Mouse (Mus musculus): ENCODE results near the gene Pacrg. TPM values are rescaled to one million over a fixed set of nuclear protein-coding genes. Genes with fewer than 3 reads are reported as not detected.

Pacrg gene
- polyA plus RNA-seq, 1 experiment from 2014 or later: 3.1 TPM

- no peak for TF ChIP-seq CTCF (IDR thresholded peaks at IDR 0.05)
- H3K27me3 ChIP-seq: no peaks in the 10 kb centered on the region
- CTCF ChIA-PET: no interaction called here
- no peak for DNase-seq (ENCODE audit: low read depth, low spot score)
- POLR2A ChIA-PET: no interaction called here
- in situ Hi-C loops (cut with MboI; ENCODE audit: low pct_unique_long_range_greater_than_20kb): no loop called here
- no peak for ATAC-seq
Observed at GRCm38 (mm10) chr17:10456409-10456808, 383.7 kb downstream of the Pacrg start.

- no peaks in the 10 kb centered on the region for H3K27me3 ChIP-seq
- ChIA-PET CTCF (no interaction called here), POLR2A (no interaction called here)
- DNase-seq (ENCODE audit: low read depth, low spot score) (no peak), ATAC-seq (no peak)
- TF ChIP-seq CTCF (IDR thresholded peaks at IDR 0.05): no peak
- in situ Hi-C loops (cut with MboI; ENCODE audit: low pct_unique_long_range_greater_than_20kb): no loop called here
Observed at GRCm38 (mm10) chr17:10455961-10456360, 384.1 kb downstream of the Pacrg start.

GRCm38 (mm10) chr17:10454406-10454805 is 385.7 kb downstream of the Pacrg start:
- in situ Hi-C loops (cut with MboI; ENCODE audit: low pct_unique_long_range_greater_than_20kb): no loop called here
- no peaks in the 10 kb centered on the region for H3K27me3 ChIP-seq
- ChIA-PET CTCF (no interaction called here), POLR2A (no interaction called here)
- ATAC-seq: no peak
- no peak for DNase-seq (ENCODE audit: low read depth, low spot score)
- TF ChIP-seq CTCF (IDR thresholded peaks at IDR 0.05): no peak

- DNase-seq (ENCODE audit: low read depth, low spot score) (no peak), ATAC-seq (no peak)
- in situ Hi-C loops (cut with MboI; ENCODE audit: low pct_unique_long_range_greater_than_20kb): no loop called here
- CTCF ChIA-PET: interaction anchor here (0.7 kb wide), 1 partner anchor 192 kb away, joined by 3 read pairs; no protein-coding TSS in a partner anchor
- no peaks in the 10 kb centered on the region for H3K27me3 ChIP-seq
- TF ChIP-seq CTCF (IDR thresholded peaks at IDR 0.05): no peak
- POLR2A ChIA-PET: no interaction called here
Observed at GRCm38 (mm10) chr17:10452801-10453200, 387.3 kb downstream of the Pacrg start.

- no peaks in the 10 kb centered on the region for H3K27me3 ChIP-seq
- TF ChIP-seq CTCF (IDR thresholded peaks at IDR 0.05): no peak
- ChIA-PET POLR2A (no interaction called here), CTCF (no interaction called here)
- no peak for ATAC-seq
- DNase-seq (ENCODE audit: low read depth, low spot score): no peak
- in situ Hi-C loops (cut with MboI; ENCODE audit: low pct_unique_long_range_greater_than_20kb): no loop called here
Observed at GRCm38 (mm10) chr17:10451306-10452077, 388.6 kb downstream of the Pacrg start.

- ATAC-seq (no peak), DNase-seq (ENCODE audit: low read depth, low spot score) (no peak)
- no peak for TF ChIP-seq CTCF (IDR thresholded peaks at IDR 0.05)
- POLR2A ChIA-PET: no interaction called here
- in situ Hi-C loops (cut with MboI; ENCODE audit: low pct_unique_long_range_greater_than_20kb): no loop called here
- CTCF ChIA-PET: no interaction called here
- no peaks in the 10 kb centered on the region for H3K27me3 ChIP-seq
Observed at GRCm38 (mm10) chr17:10449800-10450299, 390.3 kb downstream of the Pacrg start.

- ChIA-PET CTCF (interaction anchor here (0.6 kb wide), 1 partner anchor 19 kb away, joined by 3 read pairs; no protein-coding TSS in a partner anchor), POLR2A (no interaction called here)
- TF ChIP-seq CTCF (IDR thresholded peaks at IDR 0.05): no peak
- no peaks in the 10 kb centered on the region for H3K27me3 ChIP-seq
- no peak for ATAC-seq
- in situ Hi-C loops (cut with MboI; ENCODE audit: low pct_unique_long_range_greater_than_20kb): no loop called here
- DNase-seq (ENCODE audit: low read depth, low spot score): no peak
Observed at GRCm38 (mm10) chr17:10448417-10448816, 391.7 kb downstream of the Pacrg start.

- CTCF ChIA-PET: no interaction called here
- peaks cover 3% of the 10 kb centered on the region for H3K27me3 ChIP-seq
- ATAC-seq: no peak
- TF ChIP-seq CTCF (IDR thresholded peaks at IDR 0.05): no peak
- POLR2A ChIA-PET: interaction anchor here (0.6 to 1.2 kb wide), 2 partner anchors 62 to 99 kb away, joined by 3 to 4 read pairs; no protein-coding TSS in a partner anchor
- DNase-seq (ENCODE audit: low read depth, low spot score): no peak
- in situ Hi-C loops (cut with MboI; ENCODE audit: low pct_unique_long_range_greater_than_20kb): no loop called here
Observed at GRCm38 (mm10) chr17:10441501-10442111, 398.5 kb downstream of the Pacrg start.

- no peak for ATAC-seq
- peaks cover 3% of the 10 kb centered on the region for H3K27me3 ChIP-seq
- ChIA-PET POLR2A (interaction anchor here (0.6 to 1.2 kb wide), 2 partner anchors 61 to 98 kb away, joined by 3 to 4 read pairs; no protein-coding TSS in a partner anchor), CTCF (no interaction called here)
- DNase-seq (ENCODE audit: low read depth, low spot score): no peak
- in situ Hi-C loops (cut with MboI; ENCODE audit: low pct_unique_long_range_greater_than_20kb): no loop called here
- no peak for TF ChIP-seq CTCF (IDR thresholded peaks at IDR 0.05)
Observed at GRCm38 (mm10) chr17:10440961-10441360, 399.1 kb downstream of the Pacrg start.

GRCm38 (mm10) chr17:10439815-10440214 is 400.3 kb downstream of the Pacrg start:
- ChIA-PET POLR2A (no interaction called here), CTCF (no interaction called here)
- DNase-seq (ENCODE audit: low read depth, low spot score) (no peak), ATAC-seq (no peak)
- in situ Hi-C loops (cut with MboI; ENCODE audit: low pct_unique_long_range_greater_than_20kb): no loop called here
- peaks cover 3% of the 10 kb centered on the region for H3K27me3 ChIP-seq
- TF ChIP-seq CTCF (IDR thresholded peaks at IDR 0.05): no peak

GRCm38 (mm10) chr17:10434867-10435266 is 405.2 kb downstream of the Pacrg start:
- DNase-seq (ENCODE audit: low read depth, low spot score) (no peak), ATAC-seq (no peak)
- H3K27me3 ChIP-seq: peaks cover 3% of the 10 kb centered on the region
- in situ Hi-C loops (cut with MboI; ENCODE audit: low pct_unique_long_range_greater_than_20kb): no loop called here
- CTCF ChIA-PET: no interaction called here
- TF ChIP-seq CTCF (IDR thresholded peaks at IDR 0.05): no peak
- POLR2A ChIA-PET: no interaction called here
